Mouse (Mus musculus) left cerebral cortex, postnatal 10 days (tissue): Measurements from ENCODE around the gene Grm1. TPM values are rescaled to one million over a fixed set of nuclear protein-coding genes. Genes with fewer than 3 reads are reported as not detected.

Experiments used
- DNase-seq, 2 experiments: peaks; one replicate each; pipeline ENCODE4 v3.0.0; 2021 to 2022; ENCODE audit warnings: low spot score in 2 of 2, mixed read lengths in 1 of 2; ENCODE audit errors: extremely low spot score in 1 of 2
- intact Hi-C: fragments of 180-260 bp; cut with DNase I; formaldehyde crosslinking; loops from one replicate; pipeline ENCODE4 v1.15.1; 2025
- total RNA-seq, 2 experiments: library from RNA; stranded (reverse); gene quantifications; 2 replicates each; pipeline ENCODE4 v1.2.3; 2021

Grm1 gene
- total RNA-seq, 2 experiments from 2014 or later: 26.6 to 35.0 TPM

- no peak for DNase-seq
- intact Hi-C loops: no loop called here
These were observed 331.1 kb downstream of the Grm1 start for GRCm38 (mm10) chr10:10751033-10751432.

- DNase-seq: no peak
- intact Hi-C loops: no loop called here
These were observed 338.1 kb downstream of the Grm1 start for GRCm38 (mm10) chr10:10744097-10744496.

DNA sequence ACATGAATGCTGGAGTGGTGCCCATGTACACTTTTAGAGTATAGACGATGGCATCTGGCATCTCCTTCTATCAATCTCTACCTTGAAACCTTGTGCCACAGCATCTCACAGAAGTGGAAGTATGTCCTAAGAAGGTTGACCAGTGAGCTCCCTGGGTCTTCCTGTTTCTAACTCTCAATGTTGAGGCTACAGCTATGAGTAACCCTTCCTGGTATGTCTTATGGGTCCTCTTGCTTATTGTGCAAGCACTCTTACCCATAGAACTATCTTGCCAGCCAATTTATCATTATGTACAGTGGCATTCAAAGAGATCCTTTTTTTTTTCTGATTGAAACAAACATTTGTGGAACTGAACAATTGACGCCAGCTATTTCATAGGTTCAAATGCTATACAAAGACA, 340.0 kb downstream of the Grm1 start:
- DNase-seq: no peak
- intact Hi-C loops: no loop called here

GRCm38 (mm10) chr10:10741314-10741713, 340.8 kb downstream of the Grm1 start:
- no peak for DNase-seq
- intact Hi-C loops: no loop called here

DNA sequence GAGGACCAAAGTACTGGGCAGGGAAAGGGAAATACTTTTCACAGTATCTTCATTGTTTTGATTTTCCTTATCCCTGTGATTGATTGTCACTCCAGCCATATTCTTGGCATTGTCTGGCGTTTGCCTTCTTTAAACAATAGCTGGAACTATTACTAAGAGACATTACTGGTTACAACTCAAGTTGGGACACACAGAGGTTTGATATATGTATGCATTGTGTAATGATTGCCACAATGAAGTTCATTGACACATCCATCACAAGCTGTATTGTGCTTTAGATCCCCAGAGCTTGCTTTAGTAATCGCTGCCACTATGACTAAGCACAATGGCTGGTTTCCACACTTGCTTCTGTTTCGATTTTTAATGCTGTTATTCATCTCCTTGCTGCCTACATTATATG, 341.4 kb downstream of the Grm1 start:
- intact Hi-C loops: no loop called here
- DNase-seq: no peak

- intact Hi-C loops: no loop called here
- peak; percentile 22 to 32 for DNase-seq
These were observed 345.0 kb downstream of the Grm1 start for GRCm38 (mm10) chr10:10737041-10737681.

- DNase-seq: no peak
- intact Hi-C loops: no loop called here
These were observed 347.6 kb downstream of the Grm1 start for GRCm38 (mm10) chr10:10734561-10734960.

DNA sequence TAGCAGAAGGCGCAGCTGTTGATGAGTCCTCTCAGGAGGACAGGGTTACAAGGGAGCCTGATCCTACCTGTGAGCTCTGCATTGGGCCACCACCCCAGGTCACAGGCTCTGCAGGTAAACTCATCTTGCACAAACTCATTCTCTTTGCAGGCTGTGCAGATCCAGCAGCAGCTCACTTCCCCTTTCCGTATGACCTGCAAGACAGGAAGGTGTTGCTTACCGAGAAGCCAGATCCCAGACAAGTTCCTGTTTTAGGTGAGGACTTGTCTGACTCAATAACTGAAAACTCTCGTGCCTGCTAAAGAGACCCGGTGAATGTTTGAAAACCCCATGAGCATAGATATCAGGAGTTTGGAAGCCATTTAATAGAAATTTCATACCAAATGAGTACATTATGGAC, 349.1 kb downstream of the Grm1 start:
- intact Hi-C loops: no loop called here

GRCm38 (mm10) chr10:10726501-10726900, 355.7 kb downstream of the Grm1 start:
- intact Hi-C loops: no loop called here
- no peak for DNase-seq

More for the DNA sequence above, 349.1 kb downstream of the Grm1 start:
- no peak for DNase-seq

DNA sequence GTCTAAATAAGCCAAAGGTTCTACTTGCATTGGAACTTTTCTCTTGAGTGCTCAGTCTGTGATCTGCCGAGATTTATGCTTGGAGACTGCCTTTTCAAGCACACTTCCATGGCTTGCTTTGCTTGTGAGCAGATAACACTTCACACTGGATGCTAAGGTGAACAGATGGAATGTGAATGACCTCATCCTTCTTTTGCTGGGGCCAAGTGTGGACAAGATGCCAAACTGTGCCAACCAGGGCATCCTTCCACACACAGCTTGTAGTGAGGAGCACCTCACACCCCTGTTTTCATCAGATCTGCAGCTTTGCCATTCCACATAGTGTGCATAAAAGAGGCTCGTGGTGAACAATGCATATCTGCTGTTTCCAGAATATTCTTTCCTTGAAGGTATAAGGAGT, 371.3 kb downstream of the Grm1 start:
- DNase-seq: no peak
- intact Hi-C loops: no loop called here

DNA sequence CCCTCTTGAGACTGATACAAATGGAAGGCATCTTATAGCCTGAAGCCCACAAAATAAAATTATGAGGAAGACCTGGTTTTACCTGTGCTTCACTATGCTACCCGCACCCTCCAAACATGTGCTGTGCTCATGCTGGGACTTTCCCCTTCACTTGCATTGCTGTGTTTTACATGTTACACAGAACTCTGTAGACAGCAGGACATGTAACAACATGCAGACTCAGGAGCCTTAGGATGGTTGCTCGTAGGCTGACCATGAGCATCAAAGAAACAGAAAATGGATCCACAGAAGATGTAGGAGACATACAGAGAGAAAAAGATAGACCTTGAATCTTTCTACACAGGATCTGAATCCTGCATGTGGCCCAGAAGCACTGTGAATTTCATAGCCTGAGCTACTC, 371.8 kb downstream of the Grm1 start:
- DNase-seq: no peak
- intact Hi-C loops: no loop called here

- intact Hi-C loops: no loop called here
- no peak for DNase-seq
These were observed 374.1 kb downstream of the Grm1 start for GRCm38 (mm10) chr10:10708031-10708430.

DNA sequence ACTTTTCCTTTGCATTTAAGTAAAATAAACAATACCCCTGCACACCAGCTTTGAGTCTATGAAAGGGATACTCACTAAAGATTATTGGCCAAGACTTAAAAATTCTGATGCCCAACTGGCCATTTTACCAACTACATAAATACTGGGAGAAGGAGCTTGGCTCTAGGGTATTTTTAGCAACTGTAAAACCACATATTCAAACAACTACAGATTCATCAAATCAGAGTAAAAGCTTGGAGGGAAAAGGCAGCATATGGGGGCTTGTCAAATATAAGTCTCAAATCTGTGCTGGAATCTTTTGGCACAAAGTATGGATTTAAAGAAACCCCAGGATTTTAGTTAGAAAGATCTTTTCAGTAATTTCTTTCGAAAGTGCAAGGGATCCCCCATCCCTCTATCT, 380.8 kb downstream of the Grm1 start:
- intact Hi-C loops: no loop called here
- DNase-seq: no peak

DNA sequence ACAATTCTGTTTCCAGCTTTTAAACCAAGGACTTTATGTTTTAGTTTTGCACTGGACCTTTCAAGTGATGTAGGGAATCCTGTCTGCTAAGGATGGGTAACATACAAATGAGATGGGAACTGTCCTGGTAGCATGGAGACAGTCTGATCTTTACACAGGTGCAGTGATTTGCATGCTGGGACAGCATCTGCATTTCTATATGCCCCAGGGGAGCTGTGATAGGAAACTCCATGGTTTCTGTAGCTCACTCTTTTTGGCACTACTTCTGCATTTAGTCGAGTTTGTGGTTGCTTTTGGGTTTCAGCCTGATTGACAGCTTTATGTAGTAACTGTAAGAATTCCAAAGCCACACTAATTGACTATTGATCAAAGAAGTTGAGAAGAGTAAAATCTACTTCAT, 381.3 kb downstream of the Grm1 start:
- intact Hi-C loops: no loop called here
- no peak for DNase-seq

GRCm38 (mm10) chr10:10697497-10697896, 384.7 kb downstream of the Grm1 start:
- intact Hi-C loops: no loop called here
- no peak for DNase-seq

DNA sequence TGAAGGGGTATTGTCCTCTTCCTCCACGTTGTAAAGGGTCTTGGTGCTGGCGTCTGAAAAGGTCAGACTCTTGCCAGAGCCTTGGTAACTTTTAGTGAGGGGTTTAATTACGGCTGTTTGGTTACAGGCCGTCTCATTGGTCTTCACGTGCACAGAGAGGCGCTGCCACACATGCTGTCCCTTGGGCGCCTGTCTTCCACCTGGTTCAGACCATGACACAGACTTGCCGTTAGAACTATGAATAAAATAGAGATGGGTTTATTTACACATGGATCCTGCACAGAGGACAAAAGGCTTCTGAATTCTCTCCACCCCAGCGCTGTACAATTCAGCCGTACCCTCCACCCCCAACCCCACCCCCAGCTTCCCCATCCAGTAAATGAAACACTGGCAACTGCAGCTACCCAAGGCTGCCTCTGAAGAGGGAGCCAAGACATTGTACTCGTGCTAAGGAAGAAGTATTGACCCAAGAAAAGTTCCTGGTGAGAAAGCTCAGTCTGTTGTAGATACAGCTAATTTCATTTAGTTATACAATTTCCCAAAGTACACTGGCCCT, 392.4 kb downstream of the Grm1 start:
- intact Hi-C loops: no loop called here
- DNase-seq: no peak

- intact Hi-C loops: no loop called here
- peak in 1 of 2 experiments; percentile 54 for DNase-seq
These were observed 393.1 kb downstream of the Grm1 start for GRCm38 (mm10) chr10:10688907-10689667.

DNA sequence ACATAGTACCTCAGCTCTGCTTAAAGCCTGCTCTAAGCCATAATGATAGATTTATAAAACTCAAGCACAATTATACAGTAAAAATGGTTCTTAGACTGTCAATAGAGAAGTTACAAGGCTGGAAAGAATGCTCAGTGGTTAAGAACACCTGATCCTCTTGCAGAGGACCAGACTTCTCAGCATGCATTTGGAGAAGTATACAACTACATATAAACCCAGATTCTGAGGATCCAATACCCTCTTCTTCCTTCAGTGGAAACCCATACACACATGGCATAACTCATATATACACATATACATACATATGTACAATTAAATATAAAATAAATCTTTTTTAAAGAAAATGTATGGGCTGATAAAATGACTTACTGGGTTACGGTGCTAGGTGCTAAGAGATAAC, 401.1 kb downstream of the Grm1 start, which contains the start of gene Gm10944:
Gene Gm10944 (plus strand): TSS at position 301 of the 400 bp plus-strand sequence.
- DNase-seq: no peak
- intact Hi-C loops: no loop called here

- no peak for DNase-seq
- intact Hi-C loops: no loop called here
These were observed 422.2 kb downstream of the Grm1 start for GRCm38 (mm10) chr10:10659976-10660375.

GRCm38 (mm10) chr10:10659161-10659560, 423.0 kb downstream of the Grm1 start:
- intact Hi-C loops: no loop called here
- no peak for DNase-seq
